Mouse (Mus musculus): ENCODE measurements around the gene Syngr4.
"Not testable (repeated sequence)": the region's sequence is repeated elsewhere in the genome, so short reads cannot be mapped to it uniquely, and the experiment has no call there.

Syngr4 gene

DNA sequence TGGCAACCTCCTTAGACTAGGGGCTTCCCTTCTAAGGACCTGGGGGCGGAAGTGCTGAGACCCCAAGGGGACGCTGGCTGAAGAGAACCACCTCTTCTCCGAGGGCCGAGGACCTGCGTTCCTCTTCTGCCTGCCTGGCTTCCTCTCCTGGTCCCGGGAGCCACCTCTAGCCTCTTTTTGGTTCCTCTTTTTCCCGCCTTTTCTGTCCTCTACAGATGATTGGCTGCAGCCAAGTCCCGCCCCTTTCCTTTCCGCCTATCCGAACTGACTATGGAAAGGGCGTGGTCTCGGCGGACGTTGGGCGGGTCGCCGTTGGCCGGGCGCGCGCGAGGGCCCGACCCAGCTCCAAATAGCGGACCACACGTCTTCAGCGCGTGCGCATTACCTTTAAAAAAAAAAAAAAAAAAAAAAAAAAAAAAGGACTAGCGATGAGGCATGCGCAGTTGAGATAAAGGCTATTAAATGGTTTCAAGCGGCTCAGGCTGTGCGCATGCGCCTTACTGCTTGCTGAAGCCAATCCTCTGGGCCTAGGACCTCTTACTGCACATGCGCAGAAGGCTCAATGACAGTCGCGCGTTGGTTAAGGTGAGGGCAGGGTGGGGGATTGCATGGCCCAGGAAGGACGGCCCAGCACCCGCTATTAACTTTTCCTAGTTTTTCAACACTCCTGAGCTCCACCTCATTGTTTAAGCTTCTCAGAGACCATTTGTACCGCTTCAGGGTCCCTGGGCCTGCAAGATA is at the start of gene Syngr4, which contains the start of gene Tmem143:
TSS of gene Syngr4 (minus strand) at position 198 of the 741 bp plus-strand sequence.
TSS of gene Tmem143 (plus strand) at position 425 of the 741 bp plus-strand sequence.
- peak; percentile 97 to 98 for DNase-seq

DNA sequence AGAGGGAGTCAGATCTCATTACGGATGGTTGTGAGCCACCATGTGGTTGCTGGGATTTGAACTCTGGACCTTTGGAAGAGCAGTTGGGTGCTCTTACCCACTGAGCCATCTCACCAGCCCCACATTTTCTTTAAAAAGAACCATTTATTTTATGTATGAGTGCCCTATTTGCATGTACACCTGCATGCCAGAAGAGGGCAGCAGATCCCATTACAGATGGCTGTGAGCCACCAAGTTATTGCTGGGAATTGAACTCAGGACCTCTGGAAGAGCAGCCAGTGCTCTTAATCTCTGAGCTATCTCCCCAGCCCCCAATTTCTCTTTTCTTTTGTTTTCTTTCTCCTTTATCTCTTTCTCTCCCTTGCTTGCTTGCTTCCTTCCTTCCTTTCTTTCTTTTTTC is 46.8 kb upstream of the Syngr4 start:
- not testable (repeated sequence) for DNase-seq

GRCm38 (mm10) chr7:45941986-45942385 is 45.5 kb upstream of the Syngr4 start:
- no peak for DNase-seq

- DNase-seq = no peak
Observed at GRCm38 (mm10) chr7:45939836-45940235, 43.3 kb upstream of the Syngr4 start.

- peak; percentile 64 to 66 for DNase-seq
Observed at GRCm38 (mm10) chr7:45935114-45935513, 38.6 kb upstream of the Syngr4 start.

DNA sequence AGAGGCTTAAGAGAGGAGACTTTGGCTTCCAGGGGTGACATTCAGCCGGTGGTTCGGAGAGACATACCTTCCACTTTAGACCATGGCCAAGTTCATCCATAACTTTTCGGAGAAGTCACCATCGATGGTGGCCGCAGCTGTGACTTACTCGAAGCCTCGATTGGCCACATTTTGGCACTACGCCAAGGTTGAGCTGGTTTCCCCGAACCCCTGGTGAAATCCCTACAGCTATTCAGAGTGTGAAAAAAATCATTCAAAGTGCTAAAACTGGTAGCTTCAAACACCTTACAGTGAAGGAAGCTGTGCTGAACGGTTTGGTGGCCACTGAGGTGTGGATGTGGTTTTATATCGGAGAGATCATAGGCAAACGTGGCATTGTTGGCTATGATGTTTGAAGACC is 37.3 kb upstream of the Syngr4 start:
- DNase-seq = not testable (repeated sequence)

DNA sequence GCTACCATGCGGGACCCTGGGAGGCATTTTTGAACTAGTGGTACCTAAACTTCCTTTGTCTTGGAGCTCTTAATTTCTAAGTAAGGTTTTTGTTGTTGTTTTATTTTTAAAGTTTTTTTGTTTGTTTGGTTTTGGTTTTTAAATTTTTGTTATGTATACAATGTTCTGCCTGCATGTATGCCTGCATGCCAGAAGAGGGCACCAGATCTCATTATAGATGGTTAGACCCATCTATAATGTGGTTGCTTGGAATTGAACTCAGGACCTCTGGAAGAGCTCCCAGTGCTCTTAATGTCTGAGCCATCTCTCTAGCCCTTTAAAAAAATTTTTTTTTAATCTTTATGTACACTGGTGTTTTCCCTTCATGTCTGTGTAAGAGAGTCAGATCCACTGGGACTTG is 33.2 kb upstream of the Syngr4 start:
- no peak for DNase-seq

DNA sequence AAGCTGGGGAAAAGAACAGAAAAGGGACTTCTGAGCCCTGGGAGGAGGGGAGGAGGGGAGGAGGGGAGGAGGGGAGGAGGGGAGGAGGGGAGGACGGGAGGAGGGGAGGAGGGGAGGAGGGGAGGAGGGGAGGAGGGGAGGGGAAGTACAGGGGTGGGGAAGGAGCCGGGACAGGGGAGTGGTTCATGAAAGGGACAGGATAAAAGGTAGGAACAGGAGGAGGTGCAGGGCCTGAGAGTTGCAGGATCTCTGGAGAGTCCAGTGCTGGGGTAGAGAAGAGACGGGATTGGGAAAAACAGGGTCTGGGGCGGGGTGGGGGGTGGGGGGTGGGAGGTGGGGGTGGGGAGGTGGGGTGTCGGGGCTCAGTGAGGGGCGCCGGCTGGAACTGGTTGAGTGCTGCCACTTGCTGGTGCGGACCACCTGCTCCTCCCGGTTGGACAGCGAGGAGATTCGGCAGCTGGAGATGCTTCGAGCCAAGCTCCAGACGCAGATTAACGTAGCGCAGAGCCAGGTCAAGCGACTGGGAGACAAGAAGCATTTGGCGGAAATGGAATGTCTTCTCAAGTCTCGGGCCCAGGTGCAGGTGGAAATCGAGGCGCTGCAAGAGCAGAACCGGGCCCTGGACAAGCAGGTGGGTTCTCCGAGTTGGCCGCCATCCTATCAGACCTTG is 32.2 kb upstream of the Syngr4 start:
- DNase-seq = no peak

GRCm38 (mm10) chr7:45924429-45924816 is 27.9 kb upstream of the Syngr4 start:
- no peak for DNase-seq

DNA sequence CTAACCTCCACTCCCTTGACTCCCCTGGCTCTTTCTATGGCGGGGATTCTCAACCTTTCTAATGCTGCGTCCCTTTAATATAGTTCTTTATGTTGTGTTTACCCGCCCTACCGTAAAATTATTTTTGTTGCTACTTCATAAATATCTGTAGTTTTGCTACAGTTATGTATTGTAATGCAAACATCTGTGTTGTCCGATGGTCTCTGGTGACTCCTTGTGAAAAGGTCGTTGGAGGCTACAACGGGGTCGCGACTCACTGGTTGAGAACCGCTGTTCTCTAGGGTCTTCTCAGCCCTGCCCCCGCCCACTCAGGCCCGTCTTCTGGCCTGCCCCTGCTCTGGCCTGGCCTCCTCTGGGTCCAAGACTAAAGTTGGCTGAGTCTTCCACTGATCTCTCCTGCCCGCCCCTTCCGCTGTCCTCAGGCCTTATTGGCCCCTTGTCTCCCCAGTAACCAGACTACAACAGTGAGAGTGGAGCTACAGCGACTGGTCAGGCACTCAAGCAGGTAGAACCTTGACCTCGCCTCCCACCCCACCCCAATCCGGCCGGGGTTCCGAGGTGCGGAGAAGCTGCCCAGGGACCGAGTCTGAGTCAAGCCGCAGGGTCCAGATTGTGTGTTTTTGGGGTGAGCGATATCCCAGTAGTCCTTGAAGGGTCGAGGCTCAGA is 27.4 kb upstream of the Syngr4 start, which contains the start of gene Ccdc114:
TSS of gene Ccdc114 (plus strand) at position 311 of the 667 bp plus-strand sequence.
- peak; percentile 20 to 30 for DNase-seq

DNA sequence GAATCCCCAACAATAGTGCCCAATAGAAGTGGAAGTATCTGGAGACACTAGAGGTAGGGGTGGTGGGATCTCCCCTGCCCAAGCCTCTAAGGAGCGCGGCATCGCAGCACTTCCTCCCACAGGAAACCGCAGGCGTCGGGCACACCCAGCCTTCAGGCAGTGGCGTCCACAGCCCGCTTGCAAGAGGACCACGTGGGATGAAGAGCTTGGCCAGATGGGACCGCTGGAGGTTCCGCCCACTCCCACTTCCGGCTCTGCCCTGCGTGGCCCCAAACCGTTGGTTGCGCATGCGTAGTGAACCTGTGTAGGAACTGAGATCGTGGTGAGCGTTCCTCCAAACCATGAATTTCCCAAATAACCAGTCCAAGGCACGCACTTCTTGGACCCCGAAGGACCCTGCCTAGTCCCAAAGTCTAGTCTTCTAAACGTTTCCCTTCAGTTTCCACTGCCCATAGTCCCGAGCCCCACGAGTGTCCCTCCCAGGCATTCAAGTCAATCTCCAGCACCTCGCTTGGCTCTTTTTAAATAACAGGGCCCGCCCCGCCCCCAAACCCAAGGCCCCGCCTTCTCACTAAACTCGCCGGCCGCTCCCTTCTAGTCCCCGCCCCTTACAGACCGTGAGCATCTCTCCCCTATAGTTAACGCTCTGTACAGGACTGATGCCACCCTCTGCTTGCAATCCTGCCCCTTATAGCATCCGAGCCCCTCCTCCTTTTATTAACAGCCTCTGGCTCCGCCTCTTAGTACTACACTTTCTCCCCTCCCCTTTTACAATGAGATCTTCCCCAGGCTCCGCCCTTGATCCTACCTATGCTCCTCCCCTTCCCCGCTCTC is 26.6 kb upstream of the Syngr4 start:
- peak; percentile 81 to 82 for DNase-seq

DNA sequence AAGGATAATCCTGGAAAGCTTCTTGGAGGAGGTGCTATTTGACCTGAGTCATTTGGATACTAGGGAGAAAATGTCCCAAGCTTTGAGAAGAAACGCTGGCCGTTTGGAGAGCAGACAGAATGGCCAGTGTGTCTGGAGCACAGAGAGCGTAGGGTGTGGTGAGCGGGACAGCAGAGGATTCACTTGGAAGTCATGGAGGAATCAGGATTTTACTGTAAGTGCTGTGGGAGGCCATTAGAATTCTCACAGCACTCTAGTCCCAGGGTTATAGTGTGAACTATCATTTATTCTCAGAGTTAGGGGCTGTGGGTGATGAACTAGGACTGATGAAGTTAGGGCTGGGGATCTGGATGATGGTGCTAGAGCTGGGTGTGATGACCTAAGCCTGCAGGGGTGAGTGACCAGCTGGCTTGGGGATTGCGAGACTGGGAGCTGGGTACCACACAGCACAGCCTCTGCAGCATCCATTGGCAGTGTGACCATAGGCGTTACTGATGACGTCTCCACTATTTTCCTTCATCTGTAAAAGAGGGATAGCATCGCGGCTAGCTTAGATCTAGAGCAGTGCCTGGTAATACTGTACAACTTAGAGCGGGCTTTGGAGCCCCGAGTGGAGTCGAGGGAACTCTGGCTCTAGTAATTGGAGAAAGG is 25.6 kb upstream of the Syngr4 start:
- DNase-seq = no peak

GRCm38 (mm10) chr7:45921242-45921621 is 24.7 kb upstream of the Syngr4 start, which contains the start of gene Emp3:
Gene Emp3, minus strand, starts transcription at chr7:45921404.
- no peak for DNase-seq

DNA sequence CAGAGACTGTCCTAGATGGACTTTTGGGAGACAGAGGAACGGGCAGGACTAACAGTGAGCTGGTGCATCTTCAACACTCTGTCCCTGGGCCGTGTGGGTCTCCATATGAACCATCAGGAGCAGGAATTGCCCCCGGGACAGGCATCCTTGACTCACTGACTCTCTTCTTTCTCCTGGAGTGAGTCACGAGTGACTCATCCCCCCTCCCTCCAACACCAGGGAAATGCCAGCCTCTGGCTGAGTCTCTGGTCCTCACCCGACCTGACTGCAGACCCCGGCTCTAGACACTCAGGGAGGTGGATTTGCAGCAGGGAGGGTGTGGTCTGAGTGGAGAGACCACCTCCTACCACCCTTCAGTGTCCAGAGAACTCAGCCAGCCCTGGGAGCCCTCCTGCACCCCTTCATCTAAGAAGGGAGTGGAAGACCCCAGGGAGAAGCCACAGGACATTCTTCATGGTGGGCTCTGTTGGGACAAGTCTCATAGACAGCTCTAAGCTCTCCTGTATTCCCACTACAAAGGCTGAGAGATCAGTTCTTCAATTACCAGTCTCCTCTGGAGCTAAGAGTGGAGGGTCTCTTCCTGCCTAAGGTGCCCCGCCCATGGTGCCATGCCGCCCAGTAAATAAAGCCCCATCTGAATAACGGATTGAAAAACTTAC is 24.2 kb upstream of the Syngr4 start:
- DNase-seq = no peak

- no peak for DNase-seq
Observed at GRCm38 (mm10) chr7:45919761-45920160, 23.2 kb upstream of the Syngr4 start.

DNA sequence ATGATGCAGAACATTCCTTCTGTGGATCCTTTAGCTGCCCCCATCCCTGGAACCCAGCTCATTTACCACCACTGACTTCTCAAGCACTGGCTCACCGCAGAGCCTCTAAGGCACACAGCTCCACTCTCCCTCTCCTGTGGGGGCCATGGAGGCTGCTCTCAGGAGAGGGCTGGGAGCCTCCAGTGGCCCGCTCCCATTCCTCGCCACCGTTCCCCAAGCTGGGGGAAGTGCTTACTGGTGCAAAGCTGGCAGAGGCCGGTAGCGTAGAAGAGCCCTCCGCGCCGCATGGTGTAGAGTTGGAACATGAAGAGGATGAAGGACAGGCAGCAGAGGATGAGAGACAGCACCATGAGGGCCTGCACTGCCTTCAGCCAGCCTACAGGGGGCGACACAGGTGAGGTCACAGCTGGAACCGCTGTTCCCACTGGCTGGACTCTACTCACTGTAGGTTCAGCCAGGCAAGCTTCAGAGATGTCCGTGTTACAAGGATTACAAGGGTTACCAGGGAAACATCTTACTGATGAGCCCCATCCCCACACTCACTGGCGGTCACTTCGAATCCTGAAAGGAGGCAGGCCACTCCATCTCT is 22.7 kb upstream of the Syngr4 start:
- no peak for DNase-seq

- DNase-seq = no peak
Observed at GRCm38 (mm10) chr7:45917926-45918325, 21.4 kb upstream of the Syngr4 start.

- DNase-seq = no peak
Observed at GRCm38 (mm10) chr7:45917004-45917704, 20.6 kb upstream of the Syngr4 start.

- DNase-seq = no peak
Observed at GRCm38 (mm10) chr7:45916056-45917003, 19.8 kb upstream of the Syngr4 start.
